12 mouse cellular contexts compared by ENCODE assay signal in genomic region chr12:67219564-67219963, GRCm38 (mm10). TPM values are rescaled to one million over a fixed set of nuclear protein-coding genes. Genes with fewer than 3 reads are reported as not detected.
DNase-seq lines count a peak whose midpoint lies in the region; ATAC-seq and TF ChIP-seq lines count a peak whose summit lies in the region.
"Had no signal": no experiment of that assay in that cellular context is flagged by ENCODE, and none has a peak within 500 bp of the region (broad histone marks: within the 10 kb centered on the region; RNA-seq: fewer than 3 reads in every experiment).

No protein-coding gene starts in this region.

- H3K9me3 ChIP-seq in embryonic facial prominence, embryonic 15.5 days (replicated peaks), result no peaks in the 10 kb centered on the region
- no peaks in the 10 kb centered on the region for H3K9me3 ChIP-seq in hindbrain, postnatal 0 days (ENCODE audit: low read length)
- H3K9me3 ChIP-seq in neural tube, embryonic 13.5 days, result no peaks in the 10 kb centered on the region
- H3K9me3 ChIP-seq: limb, embryonic 12.5 days had no signal

- H3K4me2 ChIP-seq in embryonic facial prominence, embryonic 15.5 days (replicated peaks), result peak overlapping the region; percentile 94; the same call in 1 of the 2 replicates
- H3K4me2 ChIP-seq in hindbrain, postnatal 0 days (ENCODE audit: low read depth, low read length), result peak overlapping the region; percentile 78
- H3K4me2 ChIP-seq in neural tube, embryonic 13.5 days, result peak overlapping the region; percentile 77

- H3K36me3 ChIP-seq in embryonic facial prominence, embryonic 15.5 days, result no peaks in the 10 kb centered on the region
- no peaks in the 10 kb centered on the region for H3K36me3 ChIP-seq in hindbrain, postnatal 0 days (ENCODE audit: insufficient read depth, low read length)
- no peaks in the 10 kb centered on the region for H3K36me3 ChIP-seq in neural tube, embryonic 13.5 days
- H3K36me3 ChIP-seq: limb, embryonic 12.5 days had no signal

- peak overlapping the region; percentile 96 for H3K4me3 ChIP-seq in left cerebral cortex, adult 2 months
- H3K4me3 ChIP-seq in embryonic facial prominence, embryonic 15.5 days (replicated peaks), result no peak overlapping the region
- peak overlapping the region; percentile 68 for H3K4me3 ChIP-seq in hindbrain, postnatal 0 days (ENCODE audit: low read length)
- peak overlapping the region; percentile 76 for H3K4me3 ChIP-seq in neural tube, embryonic 13.5 days

- TF ChIP-seq CTCF in left cerebral cortex, adult 2 months (IDR thresholded peaks at IDR 0.05), result no peak
- TF ChIP-seq CTCF in hindbrain, postnatal 0 days (IDR thresholded peaks at IDR 0.05; ENCODE audit: low read depth), result no peak

- DNase-seq in left cerebral cortex, adult 2 months (ENCODE audit: extremely low spot score in 1 of 2, low spot score in 2 of 2), result no peak
- no peak for DNase-seq in left cerebral cortex, adult 18-20 months (ENCODE audit: low spot score in 2 of 2)
- DNase-seq in hindbrain, postnatal 0 days (ENCODE audit: low spot score), result peak; percentile 20
- DNase-seq in urinary bladder, postnatal 10 days (ENCODE audit: low spot score), result no peak
- DNase-seq in spleen, postnatal 10 days (ENCODE audit: low spot score in 2 of 2), result no peak
- DNase-seq in kidney, postnatal 25 days, result no peak
- DNase-seq: kidney, adult 11 months had no signal

- H3K27me3 ChIP-seq in embryonic facial prominence, embryonic 15.5 days, result peaks cover 31% of the 10 kb centered on the region
- no peaks in the 10 kb centered on the region for H3K27me3 ChIP-seq in hindbrain, postnatal 0 days (ENCODE audit: insufficient read depth, low read length)
- peaks cover 2% of the 10 kb centered on the region; the same call in 1 of the 2 replicates for H3K27me3 ChIP-seq in neural tube, embryonic 13.5 days
- H3K27me3 ChIP-seq: CH12.LX had no signal

- H3K9ac ChIP-seq in embryonic facial prominence, embryonic 15.5 days, result no peak overlapping the region
- peak overlapping the region; percentile 73; the same call in 1 of the 2 replicates for H3K9ac ChIP-seq in hindbrain, postnatal 0 days (replicated peaks; ENCODE audit: low read length)
- peak overlapping the region; percentile 89 for H3K9ac ChIP-seq in neural tube, embryonic 13.5 days
- H3K9ac ChIP-seq: limb, embryonic 12.5 days had no signal

- ATAC-seq in embryonic facial prominence, embryonic 15.5 days (ENCODE audit: insufficient number of reproducible peaks, low FRiP score, low TSS enrichment, low read depth), result no peak
- no peak for ATAC-seq in hindbrain, postnatal 0 days
- no peak for ATAC-seq in neural tube, embryonic 13.5 days (ENCODE audit: low read depth)

- peaks cover 26% of the 10 kb centered on the region for H3K4me1 ChIP-seq in embryonic facial prominence, embryonic 15.5 days
- no peaks in the 10 kb centered on the region for H3K4me1 ChIP-seq in hindbrain, postnatal 0 days (ENCODE audit: insufficient read depth, low read length)
- H3K4me1 ChIP-seq in neural tube, embryonic 13.5 days (replicated peaks), result peaks cover 26% of the 10 kb centered on the region

- intact Hi-C loops in left cerebral cortex, adult 2 months (cut with DNase I), result no loop called here

- 26% methylated on average over 5 of the region's 5 CpGs for WGBS in embryonic facial prominence, embryonic 15.5 days
- WGBS in hindbrain, postnatal 0 days, result 14% methylated on average over 5 of the region's 5 CpGs
- 21% methylated on average over 5 of the region's 5 CpGs for WGBS in neural tube, embryonic 13.5 days

- no peak overlapping the region; the same call in 1 of the 2 replicates for H3K27ac ChIP-seq in left cerebral cortex, adult 2 months
- no peak overlapping the region for H3K27ac ChIP-seq in embryonic facial prominence, embryonic 15.5 days (replicated peaks)
- peak overlapping the region; percentile 94; the same call in 1 of the 2 replicates for H3K27ac ChIP-seq in hindbrain, postnatal 0 days
- H3K27ac ChIP-seq in neural tube, embryonic 13.5 days (replicated peaks), result no peak overlapping the region; the same call in 1 of the 2 replicates
- H3K27ac ChIP-seq: limb, embryonic 12.5 days; macrophage had no signal

RNA-seq across cellular contexts. Expression of gene Mdga2, which starts 2.8 kb away (rescaled TPM):
- 10 to 100 TPM; 56.1 to 58.6 TPM for total RNA-seq in left cerebral cortex, adult 2 months (2021)
- total RNA-seq in left cerebral cortex, adult 18-20 months (2021), result 10 to 100 TPM; 43.6 to 47.4 TPM
- polyA plus RNA-seq in embryonic facial prominence, embryonic 15.5 days (2015; fragmentation: Nextera tagmentation; extraction: Ambion mirVana), result 2.8 and 3.2 TPM in 2 replicates
- 33.8 and 57.3 TPM in 2 replicates for total RNA-seq in hindbrain, postnatal 0 days (2014; rRNA removed)
- polyA plus RNA-seq in hindbrain, postnatal 0 days (2015; fragmentation: Nextera tagmentation; extraction: Ambion mirVana), result 43.7 and 44.9 TPM in 2 replicates
- polyA plus RNA-seq in neural tube, embryonic 13.5 days (2015; fragmentation: Nextera tagmentation; extraction: Ambion mirVana), result 19.7 and 20.9 TPM in 2 replicates
- total RNA-seq: CH12.LX had no signal
- polyA plus RNA-seq: macrophage had no signal
